Mouse (Mus musculus) cerebellum, adult 2 months (tissue): Measurements from ENCODE around the gene Zswim1.

Experiments
- CTCF ChIP-seq: fragments of 200-500 bp; IDR thresholded peaks from 2 replicates; pipeline ENCODE4 v1.5.1; 2011; ENCODE audit warnings: low read depth, mild to moderate bottlenecking, control low read depth, low read length, moderate library complexity, borderline replicate concordance; ENCODE audit not compliant: insufficient read depth
- POLR2A ChIP-seq: fragments of 200-500 bp; IDR thresholded peaks from 2 replicates; pipeline ENCODE4 v1.6.1; 2011; ENCODE audit warnings: low read length, control low read depth, borderline replicate concordance; ENCODE audit not compliant: insufficient read depth

- TF ChIP-seq POLR2A (no peak), CTCF (no peak)
Measured at GRCm38 (mm10) chr2:164800252-164801004, 22.1 kb upstream of the Zswim1 start.
